Mouse (Mus musculus): Measurements from ENCODE around the gene Zfp609.
A peak's percentile ranks its signal among the peaks of the same experiment; 100 is the strongest.
"Not testable (repeated sequence)": the region's sequence is repeated elsewhere in the genome, so short reads cannot be mapped to it uniquely, and the experiment has no call there.

Zfp609 gene

GRCm38 (mm10) chr9:65703926-65704595 is 123.3 kb downstream of the Zfp609 start:
- no peak for DNase-seq

DNA sequence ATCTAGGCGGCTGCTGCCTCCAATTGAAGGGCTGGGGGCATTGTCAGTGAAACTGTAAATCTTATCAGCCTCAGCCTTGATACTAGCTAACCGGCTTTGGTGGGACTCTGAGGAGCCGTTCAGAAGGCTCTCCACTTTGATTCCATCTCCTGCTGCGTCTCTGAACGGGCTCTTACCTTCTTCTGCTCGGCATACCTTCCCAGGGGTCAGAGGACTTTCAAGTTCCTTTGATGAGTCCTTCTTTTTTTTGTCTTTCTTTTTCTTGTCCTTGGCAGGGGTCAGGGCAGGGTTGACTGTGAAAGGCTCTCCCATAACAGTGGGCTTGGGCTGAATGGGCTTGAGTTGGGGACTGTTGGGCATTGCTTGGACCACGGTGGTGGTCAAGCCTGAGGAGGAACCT is 124.1 kb downstream of the Zfp609 start:
- DNase-seq: no peak

- no peak for DNase-seq
These were observed 125.1 kb downstream of the Zfp609 start for GRCm38 (mm10) chr9:65702286-65702685.

DNA sequence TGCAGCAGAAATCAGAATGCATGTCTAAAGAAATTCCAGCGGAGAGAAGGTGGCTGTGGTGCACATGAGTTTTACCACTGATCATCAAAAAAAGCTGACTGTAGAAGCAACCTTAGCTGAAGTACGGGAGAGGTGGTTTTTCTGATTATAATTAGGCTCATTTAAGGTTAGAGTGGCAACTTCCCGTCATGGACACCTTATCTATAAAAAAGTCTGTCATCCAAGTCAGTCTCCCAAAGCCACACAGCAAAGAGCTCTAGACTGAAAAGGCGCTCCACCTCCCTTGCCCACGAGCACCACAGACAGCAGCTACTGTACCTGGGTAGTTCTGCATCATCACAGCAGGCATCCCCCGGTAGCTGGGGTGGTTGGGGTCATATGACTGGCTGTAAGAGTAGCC is 126.9 kb downstream of the Zfp609 start:
- no peak for DNase-seq

GRCm38 (mm10) chr9:65697992-65698391 is 129.4 kb downstream of the Zfp609 start:
- DNase-seq: no peak

GRCm38 (mm10) chr9:65697356-65697755 is 130.0 kb downstream of the Zfp609 start:
- DNase-seq: no peak

- peak in 1 of 2 experiments; percentile 45 for DNase-seq
These were observed 131.0 kb downstream of the Zfp609 start for GRCm38 (mm10) chr9:65696337-65696736.

DNA sequence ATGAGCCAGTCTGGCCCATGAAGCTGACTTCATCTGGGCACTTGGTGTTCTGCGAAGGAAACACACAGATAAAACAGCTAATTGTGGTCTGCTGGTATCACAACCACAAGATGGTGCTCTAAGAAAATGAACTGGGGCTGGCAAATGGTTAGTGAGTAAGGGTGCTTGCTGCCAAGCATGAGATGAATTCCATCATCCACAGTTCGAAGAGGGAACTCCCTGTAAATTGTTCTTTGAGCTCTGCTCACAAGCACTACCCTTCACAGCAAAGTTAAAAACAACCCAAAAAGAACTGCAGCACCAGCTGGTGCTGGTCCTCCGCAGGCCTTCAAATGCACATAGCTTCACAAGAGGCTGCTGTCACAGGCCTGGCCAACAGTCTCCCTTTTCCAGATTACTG is 131.7 kb downstream of the Zfp609 start:
- peak; percentile 35 to 56 for DNase-seq

DNA sequence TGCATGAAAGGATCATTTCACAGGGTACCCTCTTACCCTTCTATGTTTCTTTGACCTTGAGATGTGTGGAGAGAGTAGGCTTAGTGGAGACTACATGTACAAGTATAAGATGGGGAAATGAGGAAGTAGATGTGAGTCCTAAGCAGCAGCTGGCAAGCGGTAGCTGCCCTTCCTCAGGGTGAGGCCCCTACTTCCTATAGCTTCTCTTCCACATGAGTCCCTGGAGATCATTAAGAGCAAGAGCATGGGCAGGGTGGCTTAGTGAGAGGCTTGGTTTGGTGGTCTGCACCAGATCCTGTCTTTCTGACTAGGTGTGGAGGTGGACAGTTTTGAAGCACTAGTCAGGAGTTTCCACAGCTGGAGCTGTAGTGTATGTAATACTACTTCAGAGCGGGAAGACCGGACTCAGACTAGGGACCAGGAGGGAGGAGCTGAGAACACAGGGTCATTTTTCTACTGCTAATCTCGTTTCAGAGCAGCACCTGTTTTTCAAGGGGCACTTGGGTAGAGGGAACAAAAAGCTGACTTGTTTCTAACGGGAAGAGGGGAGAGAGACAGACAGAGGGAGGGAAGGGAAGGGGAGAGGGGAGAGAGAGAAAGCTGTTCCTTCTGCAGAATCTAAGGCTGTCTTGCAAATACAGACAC is 134.3 kb downstream of the Zfp609 start:
- DNase-seq: no peak

- no peak for DNase-seq
These were observed 134.9 kb downstream of the Zfp609 start for GRCm38 (mm10) chr9:65692466-65692865.

- DNase-seq: not testable (repeated sequence)
These were observed 137.5 kb downstream of the Zfp609 start for GRCm38 (mm10) chr9:65689869-65690268.

DNA sequence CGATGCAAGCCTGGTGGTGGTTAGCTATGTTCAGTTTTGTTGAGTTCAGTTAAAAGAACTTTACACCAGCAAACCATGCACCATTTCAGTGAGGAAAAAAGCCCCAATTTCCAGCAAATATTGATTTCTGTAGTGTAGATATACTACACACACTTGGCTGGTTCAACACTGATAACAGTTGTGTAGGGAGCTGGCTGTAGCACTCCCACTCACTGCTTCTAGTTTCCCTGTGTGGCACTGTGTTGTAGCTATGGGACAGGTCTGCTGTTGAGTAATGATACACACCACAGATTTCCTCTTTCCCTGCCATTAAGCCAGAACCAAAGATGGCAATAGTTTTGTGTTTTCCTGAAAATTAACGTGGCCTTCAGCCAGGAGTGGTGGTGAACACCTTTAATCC is 142.7 kb downstream of the Zfp609 start:
- DNase-seq: no peak

GRCm38 (mm10) chr9:65682994-65683393 is 144.4 kb downstream of the Zfp609 start:
- DNase-seq: no peak

- DNase-seq: no peak
These were observed 145.2 kb downstream of the Zfp609 start for GRCm38 (mm10) chr9:65682183-65682582.

DNA sequence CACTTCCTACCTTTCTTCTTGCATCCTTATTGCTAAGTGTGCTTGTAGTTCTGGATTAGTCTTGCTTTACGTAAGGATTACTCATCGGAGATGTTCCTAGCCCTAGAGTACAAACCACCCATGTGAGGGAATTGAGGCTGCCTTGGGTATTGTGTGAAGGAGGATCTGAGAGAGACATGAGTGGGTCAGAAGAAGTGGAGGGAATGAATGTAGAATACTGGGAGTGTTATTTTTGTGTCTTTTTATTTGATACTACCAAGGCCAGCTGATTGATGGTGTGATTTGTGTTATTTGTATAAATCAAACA is 145.8 kb downstream of the Zfp609 start:
- no peak for DNase-seq

- no peak for DNase-seq
These were observed 146.3 kb downstream of the Zfp609 start for GRCm38 (mm10) chr9:65680938-65681633.

- peak; percentile 36 to 50 for DNase-seq
These were observed 148.1 kb downstream of the Zfp609 start for GRCm38 (mm10) chr9:65679181-65679761.

- DNase-seq: no peak
These were observed 150.3 kb downstream of the Zfp609 start for GRCm38 (mm10) chr9:65677119-65677462.

DNA sequence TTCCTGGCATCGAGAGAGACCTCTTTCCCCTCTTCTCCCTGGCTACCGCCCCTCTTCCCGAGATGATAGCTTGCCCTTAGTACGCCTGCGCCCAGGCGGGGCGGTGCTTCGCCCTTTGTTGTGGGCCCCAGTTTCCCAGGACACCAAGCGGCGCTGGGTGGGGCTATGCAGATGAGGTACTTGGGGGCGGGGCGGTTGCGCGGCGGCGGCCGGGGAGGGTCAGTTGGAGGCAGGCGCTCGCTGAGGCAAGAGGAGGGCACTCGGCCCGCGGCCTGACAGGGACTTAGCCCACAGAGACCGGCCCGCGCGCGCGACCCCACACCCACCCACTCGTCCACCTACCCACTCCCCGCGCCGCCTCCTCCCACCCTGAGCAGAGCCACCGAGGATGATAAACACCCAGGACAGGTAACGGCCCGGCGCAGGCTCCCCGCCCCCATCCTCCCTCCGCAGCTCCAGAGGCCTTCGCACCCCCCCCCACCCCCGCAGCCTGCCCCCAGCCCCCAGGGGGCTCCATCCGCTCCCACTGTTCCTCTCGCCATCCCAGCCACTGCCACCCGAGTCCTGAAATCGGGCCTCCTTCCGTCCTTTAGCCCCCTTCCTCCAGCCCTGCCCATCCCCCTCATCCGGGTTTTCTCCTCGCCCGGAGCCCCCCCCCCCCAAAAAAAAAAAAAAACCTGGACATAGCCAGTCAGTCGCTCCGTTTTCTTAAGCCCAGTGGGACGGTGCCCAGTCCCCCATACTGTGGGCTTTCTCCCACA is 150.8 kb downstream of the Zfp609 start:
- peak; percentile 96 to 98 for DNase-seq

DNA sequence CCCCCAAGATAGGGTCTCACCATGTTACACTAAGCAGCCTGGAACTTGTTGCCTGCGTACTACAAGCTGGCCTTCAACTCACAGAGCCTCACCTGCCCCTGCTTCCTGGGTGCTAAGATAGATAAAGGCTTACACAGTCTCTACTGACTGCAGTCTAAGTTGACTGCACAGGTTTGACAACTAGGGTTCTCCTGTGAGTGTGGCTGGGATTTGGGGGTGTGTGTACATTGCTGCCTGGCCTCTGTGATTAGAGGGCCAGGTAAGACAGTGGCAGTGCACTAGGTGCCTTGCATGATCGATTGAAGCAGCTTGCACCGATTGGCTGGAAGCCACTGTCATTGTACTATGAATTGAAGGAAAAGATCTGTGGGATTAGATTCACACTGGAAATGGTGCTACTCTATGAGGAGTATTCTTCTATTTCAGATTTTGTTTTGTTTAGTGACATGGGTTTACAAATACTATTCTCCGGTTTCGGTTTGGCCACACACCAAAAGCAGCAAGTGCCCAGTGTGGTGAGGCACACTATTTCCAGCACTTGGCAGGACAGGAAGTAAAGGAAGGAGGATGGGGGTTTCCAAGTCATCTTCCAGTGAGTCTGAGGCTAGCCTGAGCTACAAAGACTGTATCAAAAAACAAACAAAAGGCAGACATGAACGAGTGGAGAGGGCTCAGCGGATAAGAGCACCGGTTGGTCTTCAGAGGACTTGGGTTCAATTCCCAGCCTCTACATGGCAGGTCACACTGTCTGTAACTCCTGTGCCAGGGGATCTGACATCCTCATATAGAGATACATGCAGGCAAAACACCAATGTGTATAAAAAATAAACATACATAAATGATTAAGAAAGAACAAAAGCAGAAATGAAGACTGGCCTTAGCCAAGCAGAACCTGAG is 151.7 kb downstream of the Zfp609 start:
- no peak for DNase-seq

DNA sequence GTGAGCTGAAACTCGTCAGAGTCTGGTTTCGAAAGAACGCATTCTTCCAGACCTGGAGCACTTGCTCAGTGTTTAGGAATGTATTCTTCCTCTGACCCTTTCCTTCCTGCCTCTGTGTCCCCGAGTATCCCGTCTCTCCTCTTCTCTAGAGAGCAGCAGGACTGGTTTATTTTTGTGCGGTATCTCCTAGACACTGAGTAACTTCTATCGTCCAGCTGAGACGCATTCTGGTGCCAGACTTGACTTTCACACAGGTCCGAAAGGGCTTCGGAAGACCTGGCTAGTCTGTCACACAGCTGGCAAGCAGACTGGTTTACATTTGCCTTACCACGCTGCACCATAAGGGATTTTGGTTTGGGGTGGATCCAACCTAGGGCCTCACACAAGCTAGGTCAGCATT is 154.4 kb downstream of the Zfp609 start:
- DNase-seq: no peak

- no peak for DNase-seq
These were observed 155.9 kb downstream of the Zfp609 start for GRCm38 (mm10) chr9:65671431-65671931.
